Mouse (Mus musculus) urinary bladder, postnatal 0 days (tissue): ENCODE results near the gene Add1. TPM values are rescaled to one million over a fixed set of nuclear protein-coding genes. Genes with fewer than 3 reads are reported as not detected.

Experiments
- microRNA-seq: library from miRNA; unstranded; fragments of <30 nt; microRNA quantifications from one replicate; pipeline ENCODE4, GENCODE M21; 2016
- polyA plus RNA-seq: library from polyadenylated mRNA; unstranded; fragments of >200 nt; fragmentation: Nextera tagmentation; extraction: Ambion mirVana; gene quantifications from 2 replicates; pipeline ENCODE4 v1.2.1, GENCODE M21; 2015

Add1 gene
- polyA plus RNA-seq, result 134 and 144 TPM in 2 replicates

DNA sequence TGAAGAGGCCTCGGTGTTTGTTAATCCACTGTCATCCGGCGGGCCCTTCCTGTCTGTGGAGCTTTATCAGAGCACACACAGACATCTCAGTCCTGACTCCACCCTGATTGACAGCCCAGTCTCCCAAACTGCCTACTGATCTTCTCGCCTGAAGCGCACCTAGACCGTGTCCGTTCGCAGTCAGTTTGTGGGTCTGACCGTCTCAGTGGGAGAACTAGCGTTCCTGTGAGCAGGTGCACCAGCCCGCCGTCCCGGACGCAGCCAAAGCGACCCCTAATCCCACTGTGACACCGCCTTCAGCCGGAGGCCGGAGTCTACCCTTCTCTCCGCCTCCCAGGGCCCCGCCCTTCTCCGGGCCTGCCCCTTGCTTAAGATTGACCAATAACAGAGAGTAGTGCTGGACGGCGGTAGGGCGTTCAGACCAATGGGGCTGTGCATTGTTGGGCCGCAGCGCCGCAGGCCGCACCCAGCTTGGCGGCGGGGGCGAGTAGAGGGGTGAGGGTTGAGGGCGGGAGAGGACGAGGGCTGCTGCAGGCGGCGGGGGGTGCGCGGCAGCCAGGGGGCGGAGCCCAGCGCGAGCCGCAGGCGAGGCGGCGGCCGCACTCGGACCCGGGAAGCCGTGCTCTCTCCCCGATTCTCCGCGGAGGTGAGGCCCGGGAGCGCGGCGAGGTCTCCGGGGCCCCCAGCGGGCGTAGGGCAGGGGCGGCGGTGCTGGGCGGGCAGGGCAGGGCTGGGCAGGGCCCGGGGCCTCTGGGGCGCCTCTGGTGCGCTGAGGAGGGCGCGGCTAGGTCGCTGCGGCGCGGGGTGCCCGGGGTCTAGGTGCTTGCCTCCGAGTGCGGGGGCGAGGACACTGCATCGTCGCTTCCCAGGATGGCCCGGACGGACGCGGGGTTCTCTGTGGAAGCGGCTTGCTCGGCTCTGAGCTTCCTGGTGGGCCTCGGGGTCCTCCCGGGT is at the start of gene Add1:
Gene Add1 (plus strand): TSS at position 397 of the 954 bp plus-strand sequence.

DNA sequence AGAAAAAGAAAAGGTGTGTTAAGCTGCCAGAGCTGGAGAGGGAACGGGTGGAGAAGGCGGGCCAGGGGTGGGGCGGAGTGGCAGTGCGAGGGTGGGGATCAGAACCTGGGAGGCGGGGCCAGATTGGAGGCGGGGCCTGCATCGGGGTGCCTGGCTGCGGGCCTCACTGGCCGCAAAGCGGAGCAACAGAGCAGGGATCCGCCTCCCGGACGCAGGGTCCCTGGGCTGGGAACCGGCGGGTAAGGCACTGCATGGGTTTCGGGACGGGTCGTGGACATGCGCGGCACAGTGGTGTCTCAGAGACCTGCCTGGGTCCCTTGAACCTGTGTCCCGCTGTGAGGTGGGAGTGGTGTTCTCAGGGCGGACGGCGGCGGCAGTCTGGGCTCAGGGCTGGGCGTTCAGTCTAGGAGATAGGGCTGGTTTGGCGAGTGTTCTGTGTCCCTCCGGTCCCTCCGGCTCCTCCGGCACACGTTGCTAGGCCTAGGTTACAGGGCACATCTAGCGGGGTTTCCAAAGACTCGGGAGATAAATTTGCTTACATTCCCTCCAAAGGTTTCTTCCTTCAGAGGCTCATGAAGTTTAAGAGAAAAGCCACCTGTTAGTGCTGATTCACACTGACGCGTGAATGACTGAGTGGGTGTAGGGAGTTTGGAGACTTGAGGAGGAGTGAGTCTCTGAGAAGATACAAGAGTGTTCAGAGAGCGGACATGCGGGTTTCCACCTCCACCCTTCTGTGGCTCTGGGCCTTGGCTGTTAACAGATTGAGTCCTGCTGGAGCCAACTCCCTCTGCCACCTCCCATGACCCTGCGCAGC is 47.6 kb upstream of the Add1 start, which contains the start of gene Sh3bp2:
Gene Sh3bp2 (plus strand): TSS at position 176 of the 814 bp plus-strand sequence.

DNA sequence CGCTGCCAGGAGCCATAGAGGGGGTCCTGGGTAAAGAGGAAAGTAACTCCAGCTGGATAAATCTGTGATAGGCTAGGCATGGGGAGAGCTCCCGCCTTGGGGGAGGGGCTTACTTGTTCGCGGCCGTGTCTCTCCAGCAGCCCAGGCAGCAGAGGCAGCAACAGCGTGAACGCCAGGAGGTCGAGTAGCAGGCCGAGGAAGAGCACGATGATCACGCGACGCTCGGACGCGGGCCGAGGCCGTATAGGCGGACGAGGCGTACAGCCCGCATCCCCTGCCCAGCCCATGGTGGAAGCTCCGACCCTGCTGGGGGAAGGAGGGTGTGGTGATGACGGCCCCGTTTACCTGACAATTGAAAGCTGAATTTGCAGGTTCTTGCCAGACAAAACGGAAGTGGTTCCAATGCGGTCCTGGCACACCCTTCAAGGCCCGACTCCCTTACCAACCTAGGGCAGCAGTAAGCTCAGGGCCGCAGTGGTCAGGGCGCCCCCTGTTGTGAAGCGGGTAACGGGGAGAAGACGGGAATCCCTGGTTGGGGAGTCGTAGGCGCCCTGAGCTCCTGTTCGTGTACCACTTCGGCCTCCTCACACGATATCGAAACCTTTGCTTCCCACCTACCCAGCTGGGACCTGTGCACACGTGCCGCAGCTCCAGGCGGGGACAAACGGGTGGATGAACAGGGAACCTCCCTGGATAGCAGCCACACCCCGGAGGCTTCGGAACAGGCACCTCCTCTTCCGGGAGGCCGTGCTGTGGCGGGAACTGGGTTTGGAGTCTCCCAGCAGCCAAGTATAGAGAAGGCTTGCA is 63.2 kb downstream of the Add1 start, which contains the start of gene Mfsd10:
Gene Mfsd10 (minus strand): TSS at position 732 of the 807 bp plus-strand sequence.

DNA sequence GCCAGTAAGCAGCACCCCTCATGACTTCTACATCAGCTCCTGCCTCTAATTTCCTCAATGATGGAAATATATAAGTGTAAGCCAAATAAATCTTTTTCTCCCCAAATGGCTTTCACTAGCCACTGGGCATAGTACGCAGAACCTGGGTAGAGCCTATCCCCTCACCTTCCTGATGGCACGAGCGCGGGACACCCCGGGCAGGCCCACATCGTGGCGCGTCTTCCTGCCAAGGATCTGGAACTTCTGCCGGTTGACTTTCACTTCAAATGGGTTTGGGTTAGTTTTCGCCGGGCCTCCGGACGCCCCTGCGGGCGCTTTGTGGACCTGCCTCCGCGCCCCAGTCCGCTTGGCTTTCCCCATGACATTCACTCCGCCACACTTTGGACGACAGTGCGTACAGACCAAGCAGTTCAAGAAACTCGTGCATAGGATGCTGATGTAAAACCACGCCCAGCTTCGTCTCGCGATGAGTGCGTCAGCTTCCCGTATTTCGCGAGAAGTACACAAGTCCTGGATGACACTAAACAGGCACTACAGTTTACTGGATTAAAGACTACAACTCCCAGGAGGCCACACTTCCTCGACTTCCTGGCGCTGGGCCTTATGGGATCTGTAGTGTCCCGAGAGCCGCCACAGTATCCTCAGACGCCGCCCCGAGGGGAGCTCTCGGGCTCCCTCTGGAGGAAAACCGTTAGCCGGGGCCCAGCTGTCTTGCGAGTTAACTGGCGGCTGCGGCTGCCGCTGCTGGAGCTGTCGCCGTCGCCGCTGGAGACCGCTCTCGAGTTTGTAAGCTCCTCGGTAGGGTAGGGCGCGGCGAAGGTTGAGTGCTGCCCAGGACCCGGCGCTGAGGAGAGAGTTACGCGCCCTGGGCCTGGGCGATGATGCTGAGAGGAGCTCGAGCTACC is 86.5 kb downstream of the Add1 start, which contains the start of the genes Nop14 and Grk4:
Gene Nop14 (minus strand): TSS at position 463 of the 905 bp plus-strand sequence.
Gene Grk4 (plus strand): TSS at position 694 of the 905 bp plus-strand sequence.

Small RNAs within 50 kb of the gene (microRNA-seq; reads per million reads assigned to microRNA genes)
- gene Mir7036b, result not detected

Other genes starting within 250 kb of the Add1 start
- 88.7 and 102 TPM in 2 replicates for gene Rnf4, start 237.4 kb upstream of the Add1 start, polyA plus RNA-seq
- 4.3 and 5.2 TPM in 2 replicates for gene Fam193a, start 203.7 kb upstream of the Add1 start, polyA plus RNA-seq
- gene Tnip2, start 59.7 kb upstream of the Add1 start, polyA plus RNA-seq, result 19.1 and 20.3 TPM in 2 replicates
- gene Sh3bp2, start 47.8 kb upstream of the Add1 start, polyA plus RNA-seq, result 3.2 and 7.7 TPM in 2 replicates
- 80.3 and 86.4 TPM in 2 replicates for gene Mfsd10, start 63.5 kb downstream of the Add1 start, polyA plus RNA-seq
- gene Nop14, start 86.5 kb downstream of the Add1 start, polyA plus RNA-seq, result 13.7 and 17.0 TPM in 2 replicates
- gene Grk4, start 86.7 kb downstream of the Add1 start, polyA plus RNA-seq, result 3.8 and 6.2 TPM in 2 replicates
- 3.8 and 4.2 TPM in 2 replicates for gene Htt, start 188.1 kb downstream of the Add1 start, polyA plus RNA-seq